Mouse (Mus musculus) bone marrow, adult 2 months (tissue): ENCODE measurements around the gene Zc3h14.

Experiments used
- CTCF ChIP-seq: fragments of 200-500 bp; IDR thresholded peaks from 2 replicates; pipeline ENCODE4 v1.5.1; 2011; ENCODE audit warnings: low read length, control low read depth; ENCODE audit not compliant: control insufficient read depth, insufficient read depth
- POLR2A ChIP-seq: fragments of 200-500 bp; IDR thresholded peaks from 2 replicates; pipeline ENCODE4 v1.6.1; 2011; ENCODE audit warnings: low read depth, mild to moderate bottlenecking, control low read depth, low read length, borderline replicate concordance; ENCODE audit not compliant: control insufficient read depth

DNA sequence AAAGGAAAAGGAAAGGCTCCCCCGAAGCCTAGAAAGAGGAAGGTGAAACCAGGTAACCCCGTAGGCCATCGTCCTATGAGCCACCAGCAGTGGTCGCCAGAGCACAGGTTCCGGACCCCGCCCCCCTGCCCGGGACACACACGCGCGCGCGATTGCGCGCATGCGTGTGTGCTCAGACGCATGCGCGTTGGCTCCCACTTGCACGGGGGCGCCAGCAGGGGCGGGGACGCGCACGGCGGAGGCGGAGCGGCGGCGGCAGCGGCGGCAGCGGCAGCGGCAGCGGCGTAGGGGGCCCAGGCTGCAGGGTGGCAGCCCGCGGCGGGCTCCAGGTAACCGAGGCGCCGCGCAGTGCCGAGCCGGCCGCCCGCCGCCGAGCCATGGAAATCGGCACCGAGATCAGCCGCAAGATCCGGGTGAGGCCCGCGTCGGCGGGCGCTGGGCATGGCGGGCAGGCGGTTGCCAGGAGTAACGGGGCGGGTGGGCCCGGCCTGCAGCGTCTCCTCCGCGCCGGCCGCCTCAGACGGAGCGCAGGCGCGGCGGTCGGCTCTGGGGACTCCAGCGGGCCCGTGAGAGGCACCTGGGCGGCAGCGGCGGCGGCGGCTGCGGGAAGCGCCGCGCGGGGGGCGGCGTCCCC is at the start of gene Zc3h14:
- TF ChIP-seq CTCF (peak; percentile 56; the same call in 1 of the 2 replicates), POLR2A (peak; percentile 32; the same call in 1 of the 2 replicates)
